18 mouse cellular contexts compared by ENCODE assay signal in genomic region chr3:153313167-153313566, GRCm38 (mm10).
DNase-seq lines count a peak whose midpoint lies in the region; ATAC-seq and TF ChIP-seq lines count a peak whose summit lies in the region.
"Had no signal": no experiment of that assay in that cellular context is flagged by ENCODE, and none has a peak within 500 bp of the region (broad histone marks: within the 10 kb centered on the region; RNA-seq: fewer than 3 reads in every experiment).

No protein-coding gene starts in this region.

- no peak overlapping the region for H3K4me3 ChIP-seq in liver, adult 2 months (ENCODE audit: insufficient read depth, low read depth, low read length)
- no peak overlapping the region for H3K4me3 ChIP-seq in liver, embryonic 11.5 days (ENCODE audit: low read depth, low read length)
- H3K4me3 ChIP-seq: embryonic facial prominence, embryonic 13.5 days; embryonic facial prominence, embryonic 15.5 days; erythroblast, embryonic 14.5 days; forebrain, embryonic 10.5 days; forebrain, embryonic 12.5 days had no signal

- H3K27ac ChIP-seq in liver, adult 2 months (replicated peaks; ENCODE audit: insufficient read depth, low read depth, low read length): no peak overlapping the region
- H3K27ac ChIP-seq in liver, embryonic 11.5 days (ENCODE audit: low read depth, low read length): no peak overlapping the region
- H3K27ac ChIP-seq: embryonic facial prominence, embryonic 13.5 days; embryonic facial prominence, embryonic 15.5 days; forebrain, embryonic 10.5 days; forebrain, embryonic 12.5 days had no signal

- H3K4me1 ChIP-seq in liver, adult 2 months (ENCODE audit: control insufficient read depth, insufficient read depth, low read length): no peaks in the 10 kb centered on the region
- no peaks in the 10 kb centered on the region for H3K4me1 ChIP-seq in liver, embryonic 11.5 days (replicated peaks; ENCODE audit: control insufficient read depth, insufficient read depth, low read length)
- H3K4me1 ChIP-seq: embryonic facial prominence, embryonic 13.5 days; embryonic facial prominence, embryonic 15.5 days; forebrain, embryonic 10.5 days; forebrain, embryonic 12.5 days had no signal

- H3K79me2 ChIP-seq in liver, adult 2 months (ENCODE audit: control insufficient read depth, insufficient read depth, low read length): no peaks in the 10 kb centered on the region

- WGBS in liver, adult 2 months: 83% methylated on average over 9 of the region's 9 CpGs
- 92% methylated on average over 9 of the region's 9 CpGs for WGBS in liver, embryonic 11.5 days

- no peak overlapping the region for H3K4me2 ChIP-seq in liver, embryonic 11.5 days
- H3K4me2 ChIP-seq: embryonic facial prominence, embryonic 13.5 days; embryonic facial prominence, embryonic 15.5 days; forebrain, embryonic 12.5 days had no signal

- H3K9ac ChIP-seq in liver, adult 2 months (ENCODE audit: low read depth, low read length): no peak overlapping the region
- H3K9ac ChIP-seq in liver, embryonic 11.5 days (ENCODE audit: low read depth, low read length): no peak overlapping the region
- H3K9ac ChIP-seq: embryonic facial prominence, embryonic 13.5 days; embryonic facial prominence, embryonic 15.5 days; forebrain, embryonic 12.5 days had no signal

- no peaks in the 10 kb centered on the region for H3K27me3 ChIP-seq in liver, adult 2 months (ENCODE audit: control insufficient read depth, insufficient read depth, low read length)
- H3K27me3 ChIP-seq in liver, embryonic 11.5 days (replicated peaks; ENCODE audit: control insufficient read depth, insufficient read depth, low read length): no peaks in the 10 kb centered on the region
- H3K27me3 ChIP-seq: embryonic facial prominence, embryonic 13.5 days; embryonic facial prominence, embryonic 15.5 days; forebrain, embryonic 12.5 days had no signal

- TF ChIP-seq CTCF in liver, adult 2 months (IDR thresholded peaks at IDR 0.05; ENCODE audit: low read depth, low read length): no peak

- no peak for ATAC-seq in liver, embryonic 11.5 days (replicated peaks; ENCODE audit: low FRiP score)
- ATAC-seq: forebrain, embryonic 14.5 days; forebrain, embryonic 16.5 days had no signal

- TF ChIP-seq POLR2A in liver, adult 2 months (IDR thresholded peaks at IDR 0.05; ENCODE audit: extremely low read depth, insufficient read depth, low read length): no peak

- H3K36me3 ChIP-seq in liver, adult 2 months (ENCODE audit: control insufficient read depth, insufficient read depth, low read length): no peaks in the 10 kb centered on the region
- H3K36me3 ChIP-seq in liver, embryonic 11.5 days (ENCODE audit: control insufficient read depth, insufficient read depth, low read length): no peaks in the 10 kb centered on the region
- H3K36me3 ChIP-seq: embryonic facial prominence, embryonic 13.5 days; embryonic facial prominence, embryonic 15.5 days; forebrain, embryonic 10.5 days; forebrain, embryonic 12.5 days had no signal

- peak; percentile 7 to 15 for DNase-seq in adrenal gland, postnatal 36 days
- DNase-seq in adrenal gland, adult 2 months: no peak
- DNase-seq in cerebellum, postnatal 10 days: peak; percentile 59 to 62
- DNase-seq in cerebellum, adult 9-10 months: no peak
- DNase-seq in liver, adult 2 months (ENCODE audit: extremely low read depth, low read depth, low spot score): peak; percentile 44
- no peak for DNase-seq in liver, embryonic 11.5 days (ENCODE audit: low spot score)
- peak; percentile 4 for DNase-seq in skeletal muscle tissue, adult 2 months (ENCODE audit: low read depth, low spot score)
- no peak for DNase-seq in left cerebral cortex, postnatal 25 days (ENCODE audit: low spot score in 2 of 2)
- DNase-seq: adrenal gland, adult 8-10 months; cerebellum, adult 8-10 months; embryo, embryonic 11 days had no signal

- no peaks in the 10 kb centered on the region for H3K9me3 ChIP-seq in liver, embryonic 11.5 days (ENCODE audit: control insufficient read depth, low read length)
- H3K9me3 ChIP-seq: embryonic facial prominence, embryonic 13.5 days; embryonic facial prominence, embryonic 15.5 days; forebrain, embryonic 12.5 days had no signal

- intact Hi-C loops in left cerebral cortex, postnatal 25 days (cut with DNase I): no loop called here

Comparison
In these comparisons a context has a peak if more than half of its experiments do, and no peak if none do; other contexts are left out.
1. DNase-seq: peak in adrenal gland, postnatal 36 days (2 of 2), cerebellum, postnatal 10 days (2 of 2), liver, adult 2 months (single experiment) and skeletal muscle tissue, adult 2 months (single experiment); none in adrenal gland, adult 2 months (single experiment), cerebellum, adult 9-10 months (single experiment), liver, embryonic 11.5 days (single experiment) and left cerebral cortex, postnatal 25 days (0 of 2).